Mouse (Mus musculus): Measurements from ENCODE around the gene Cxcl14.

DNA sequence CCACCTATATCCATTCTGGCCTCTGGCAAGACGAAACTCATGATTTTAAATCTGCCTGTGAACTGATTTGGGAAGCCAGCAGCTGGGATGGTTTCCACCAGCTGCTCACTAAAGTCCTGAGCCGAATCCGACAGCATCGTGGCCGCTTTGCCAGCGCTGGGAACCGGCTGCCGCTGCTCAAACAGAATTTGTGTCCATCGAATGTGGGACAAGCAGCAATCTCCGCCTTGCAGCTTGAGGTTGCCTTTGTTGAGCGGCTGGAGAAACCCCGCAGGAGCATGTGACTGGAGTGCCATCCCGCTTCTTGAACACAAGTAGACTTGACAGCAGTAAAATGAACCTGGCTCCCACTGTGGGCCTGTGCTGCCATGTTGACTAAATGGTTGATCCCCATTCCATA is 13.0 kb downstream of the Cxcl14 start:
- TF ChIP-seq CTCF (IDR thresholded peaks at IDR 0.05), result no peak
- no peak for TF ChIP-seq EP300 (IDR thresholded peaks at IDR 0.05)

All from lung, postnatal 0 days (tissue).